Mouse (Mus musculus) heart, embryonic 16.5 days (tissue): Measurements from ENCODE around the gene Brms1. TPM values are rescaled to one million over a fixed set of nuclear protein-coding genes. Genes with fewer than 3 reads are reported as not detected.
A peak's percentile ranks its signal among the peaks of the same experiment; 100 is the strongest.
"Not testable (repeated sequence)": the region's sequence is repeated elsewhere in the genome, so short reads cannot be mapped to it uniquely, and the experiment has no call there.

ENCODE experiments used
- ATAC-seq: fragments of 200-750 bp; cut with Nextera tagmentation; replicated peaks from 2 replicates; pipeline ENCODE4 v1.8.0; 2017; ENCODE audit warnings: moderate number of reproducible peaks; ENCODE audit not compliant: insufficient read depth, low FRiP score; ENCODE audit errors: extremely low read depth
- H3K27ac ChIP-seq: fragments of 300-500 bp; sonication (generic); 2 replicates; pipeline ENCODE4 v1.5.1; 2014; ENCODE audit warnings: mild to moderate bottlenecking, low read length, control low read depth, moderate library complexity
- H3K27me3 ChIP-seq: fragments of 300-500 bp; sonication (generic); 2 replicates; pipeline ENCODE4 v1.6.1; 2014; ENCODE audit warnings: low read length, mixed read lengths; ENCODE audit not compliant: control insufficient read depth, insufficient read depth
- H3K36me3 ChIP-seq: fragments of 300-500 bp; sonication (generic); 2 replicates; pipeline ENCODE4 v1.6.1; 2014; ENCODE audit not compliant: control insufficient read depth, insufficient read depth
- H3K4me1 ChIP-seq: fragments of 300-500 bp; sonication (generic); 2 replicates; pipeline ENCODE4 v1.6.1; 2014; ENCODE audit warnings: low read length, mixed read lengths; ENCODE audit not compliant: control insufficient read depth, insufficient read depth
- H3K4me2 ChIP-seq: fragments of 300-500 bp; sonication (generic); 2 replicates; pipeline ENCODE4 v1.6.1; 2014; ENCODE audit warnings: low read depth, mild to moderate bottlenecking, control low read depth, low read length
- H3K4me3 ChIP-seq: fragments of 300-500 bp; sonication (generic); 2 replicates; pipeline ENCODE4 v1.5.1; 2014; ENCODE audit warnings: mild to moderate bottlenecking, control low read depth, low read length
- H3K9ac ChIP-seq: fragments of 300-500 bp; sonication (generic); 2 replicates; pipeline ENCODE4 v1.6.1; 2014; ENCODE audit warnings: low read length, control low read depth
- H3K9me3 ChIP-seq: fragments of 300-500 bp; sonication (generic); replicated peaks from 2 replicates; pipeline ENCODE4 v1.6.1; 2016; ENCODE audit warnings: low read length; ENCODE audit not compliant: control insufficient read depth
- WGBS: fragments of 180-500 bp; shearing (Covaris S2); extraction: QIAGEN DNeasy Blood & Tissue Kit; methylation state at CpG from one replicate; pipeline ENCODE4 v1.1.7; 2014; 5-methylcytosine and 5-hydroxymethylcytosine counted together
- polyA plus RNA-seq: library from polyadenylated mRNA; unstranded; fragments of >200 nt; fragmentation: Nextera tagmentation; extraction: Ambion mirVana; gene quantifications from 2 replicates; pipeline ENCODE4 v1.2.1, GENCODE M21; 2015

Brms1 gene
- polyA plus RNA-seq, 1 experiment from 2014 or later = 29.7 TPM

GRCm38 (mm10) chr19:5073518-5073917 lies 32.4 kb downstream of the Brms1 start:
- Histone ChIP-seq H3K9me3 (no peaks in the 10 kb centered on the region), H3K27me3 (peaks cover 21% of the 10 kb centered on the region), H3K9ac (no peak overlapping the region), H3K27ac (no peak overlapping the region), H3K4me1 (peaks cover 9% of the 10 kb centered on the region), H3K36me3 (no peaks in the 10 kb centered on the region), H3K4me2 (no peak overlapping the region), H3K4me3 (no peak overlapping the region)
- WGBS = 32% methylated on average over 5 of the region's 5 CpGs
- no peak for ATAC-seq

GRCm38 (mm10) chr19:5079279-5079678 lies 38.1 kb downstream of the Brms1 start:
- no peak overlapping the region for H3K4me2 ChIP-seq
- no peaks in the 10 kb centered on the region for H3K36me3 ChIP-seq
- peaks cover 42% of the 10 kb centered on the region for H3K27me3 ChIP-seq
- WGBS = 88% methylated on average over 1 of the region's 1 CpGs
- H3K4me3 ChIP-seq = no peak overlapping the region
- H3K27ac ChIP-seq = no peak overlapping the region
- H3K9ac ChIP-seq = no peak overlapping the region
- ATAC-seq = no peak
- H3K9me3 ChIP-seq = no peaks in the 10 kb centered on the region
- H3K4me1 ChIP-seq = no peaks in the 10 kb centered on the region

GRCm38 (mm10) chr19:5082005-5082404 lies 40.9 kb downstream of the Brms1 start:
- peaks cover 62% of the 10 kb centered on the region for H3K27me3 ChIP-seq
- H3K4me3 ChIP-seq = no peak overlapping the region
- H3K4me2 ChIP-seq = no peak overlapping the region
- H3K4me1 ChIP-seq = peaks cover 3% of the 10 kb centered on the region
- H3K36me3 ChIP-seq = no peaks in the 10 kb centered on the region
- H3K9me3 ChIP-seq = no peaks in the 10 kb centered on the region
- WGBS = 65% methylated on average over 18 of the region's 18 CpGs
- no peak for ATAC-seq
- H3K9ac ChIP-seq = no peak overlapping the region
- H3K27ac ChIP-seq = no peak overlapping the region

- H3K9me3 ChIP-seq = no peaks in the 10 kb centered on the region
- H3K27me3 ChIP-seq = peaks cover 62% of the 10 kb centered on the region
- 62% methylated on average over 24 of the region's 24 CpGs for WGBS
- H3K27ac ChIP-seq = no peak overlapping the region
- no peak overlapping the region for H3K4me2 ChIP-seq
- no peak overlapping the region for H3K4me3 ChIP-seq
- peaks cover 7% of the 10 kb centered on the region for H3K4me1 ChIP-seq
- H3K36me3 ChIP-seq = no peaks in the 10 kb centered on the region
- no peak overlapping the region for H3K9ac ChIP-seq
- ATAC-seq = no peak
Observed at GRCm38 (mm10) chr19:5082596-5082995, 41.4 kb downstream of the Brms1 start.

- ATAC-seq = no peak
- 60% methylated on average over 3 of the region's 3 CpGs for WGBS
- Histone ChIP-seq H3K27ac (no peak overlapping the region), H3K4me3 (peak overlapping the region; percentile 60; the same call in 1 of the 2 replicates), H3K4me1 (peaks cover 13% of the 10 kb centered on the region), H3K4me2 (no peak overlapping the region), H3K9me3 (no peaks in the 10 kb centered on the region), H3K27me3 (peaks cover 62% of the 10 kb centered on the region), H3K9ac (no peak overlapping the region), H3K36me3 (no peaks in the 10 kb centered on the region)
Observed at GRCm38 (mm10) chr19:5083961-5084833, 43.0 kb downstream of the Brms1 start.

GRCm38 (mm10) chr19:5084834-5085144 lies 43.6 kb downstream of the Brms1 start:
- Histone ChIP-seq H3K9me3 (no peaks in the 10 kb centered on the region), H3K4me1 (peaks cover 15% of the 10 kb centered on the region), H3K27me3 (peaks cover 61% of the 10 kb centered on the region), H3K27ac (no peak overlapping the region), H3K9ac (peak overlapping the region; percentile 60), H3K4me2 (peak overlapping the region; percentile 92), H3K36me3 (no peaks in the 10 kb centered on the region), H3K4me3 (peak overlapping the region; percentile 60)
- ATAC-seq = no peak
- WGBS = 4% methylated on average over 15 of the region's 15 CpGs

GRCm38 (mm10) chr19:5085145-5085863 lies 44.1 kb downstream of the Brms1 start, which contains the start of gene Tmem151a:
TSS of gene Tmem151a (minus strand) at chr19:5085531.
- Histone ChIP-seq H3K9ac (peak within 1 kb of the TSS; percentile 60), H3K9me3 (no peaks in the 10 kb centered on the region), H3K36me3 (no peaks in the 10 kb centered on the region), H3K4me3 (peak within 1 kb of the TSS; percentile 60), H3K4me1 (peaks cover 15% of the 10 kb centered on the region), H3K27me3 (peaks cover 56% of the 10 kb centered on the region), H3K4me2 (peak within 1 kb of the TSS; percentile 92), H3K27ac (no peak within 1 kb of the TSS)
- ATAC-seq = no peak
- 1% methylated on average over 53 of the region's 69 CpGs for WGBS

GRCm38 (mm10) chr19:5086533-5086932 lies 45.4 kb downstream of the Brms1 start:
- H3K4me3 ChIP-seq, H3K9me3 ChIP-seq, H3K27ac ChIP-seq, H3K9ac ChIP-seq, H3K4me2 ChIP-seq, ATAC-seq, H3K36me3 ChIP-seq: not testable (repeated sequence)
- 48% methylated on average over 4 of the region's 4 CpGs for WGBS
- Histone ChIP-seq H3K4me1 (peaks cover 15% of the 10 kb centered on the region), H3K27me3 (peaks cover 44% of the 10 kb centered on the region)
